Mouse (Mus musculus) spleen, adult 2 months (tissue): ENCODE results near the gene Crim1. TPM values are rescaled to one million over a fixed set of nuclear protein-coding genes. Genes with fewer than 3 reads are reported as not detected.
A peak's percentile ranks its signal among the peaks of the same experiment; 100 is the strongest.

ENCODE experiments used
- DNase-seq, 2 experiments: peaks; one replicate each; pipeline versions ENCODE4 v3.0.0 to v3.0.0-alpha.2; 2012 to 2021; ENCODE audit warnings: low spot score in 2 of 2, low read depth in 1 of 2
- H3K27ac ChIP-seq: fragments of 200-500 bp; 2 replicates; pipeline ENCODE4 v1.5.1; 2012; ENCODE audit warnings: low read length, inconsistent platforms; ENCODE audit not compliant: insufficient read depth
- H3K27me3 ChIP-seq: fragments of 200-500 bp; 2 replicates; pipeline ENCODE4 v1.6.1; 2012; ENCODE audit warnings: mild to moderate bottlenecking, moderate library complexity, low read length, inconsistent platforms; ENCODE audit not compliant: control insufficient read depth, insufficient read depth
- H3K36me3 ChIP-seq: fragments of 200-500 bp; 2 replicates; pipeline ENCODE4 v1.6.1; 2012; ENCODE audit warnings: mild to moderate bottlenecking, low read length, inconsistent platforms; ENCODE audit not compliant: control insufficient read depth, insufficient read depth
- H3K4me1 ChIP-seq: fragments of 200-500 bp; 2 replicates; pipeline ENCODE4 v1.6.1; 2011; ENCODE audit warnings: inconsistent platforms; ENCODE audit not compliant: control insufficient read depth, insufficient read depth, insufficient read length
- H3K4me3 ChIP-seq: fragments of 200-500 bp; 2 replicates; pipeline ENCODE4 v1.5.1; 2011; ENCODE audit warnings: mild to moderate bottlenecking, inconsistent platforms; ENCODE audit not compliant: insufficient read depth, insufficient read length; ENCODE audit errors: extremely low read depth
- CTCF ChIP-seq: fragments of 200-500 bp; IDR thresholded peaks from 2 replicates; pipeline ENCODE4 v1.5.1; 2011; ENCODE audit warnings: mild to moderate bottlenecking, inconsistent platforms; ENCODE audit not compliant: insufficient read depth, insufficient read length, insufficient replicate concordance; ENCODE audit errors: extremely low read depth
- POLR2A ChIP-seq: fragments of 200-500 bp; IDR thresholded peaks from 2 replicates; pipeline ENCODE4 v1.6.1; 2011; ENCODE audit warnings: low read depth, low read length, inconsistent platforms
- WGBS: fragments of 180-500 bp; shearing (Covaris S2); methylation state at CpG from one replicate; pipeline ENCODE4 v1.1.7; 2018; 5-methylcytosine and 5-hydroxymethylcytosine counted together
- polyA plus RNA-seq: library from polyadenylated mRNA; depleted of rRNA; stranded (reverse); fragments of >200 nt; gene quantifications from 2 replicates; pipeline ENCODE4 v1.2.3, GENCODE M21; 2012

Crim1 gene
- polyA plus RNA-seq, 1 experiment = 20.5 TPM

GRCm38 (mm10) chr17:78355611-78356010 lies 155.6 kb downstream of the Crim1 start:
- no peak for TF ChIP-seq CTCF
- TF ChIP-seq POLR2A = no peak
- WGBS = 88% methylated on average over 8 of the region's 8 CpGs
- Histone ChIP-seq H3K27ac (no peak overlapping the region), H3K4me3 (no peak overlapping the region), H3K27me3 (no peaks in the 10 kb centered on the region), H3K4me1 (peaks cover 9% of the 10 kb centered on the region; the same call in 1 of the 2 replicates), H3K36me3 (no peaks in the 10 kb centered on the region; the same call in 1 of the 2 replicates)
- DNase-seq = no peak

- Histone ChIP-seq H3K4me1 (peaks cover 8% of the 10 kb centered on the region), H3K27me3 (no peaks in the 10 kb centered on the region), H3K27ac (no peak overlapping the region), H3K36me3 (no peaks in the 10 kb centered on the region; the same call in 1 of the 2 replicates), H3K4me3 (no peak overlapping the region)
- WGBS = 90% methylated on average over 4 of the region's 4 CpGs
- no peak for TF ChIP-seq POLR2A
- no peak for TF ChIP-seq CTCF
- no peak for DNase-seq
Measured at GRCm38 (mm10) chr17:78357753-78358152, 157.7 kb downstream of the Crim1 start.

DNA sequence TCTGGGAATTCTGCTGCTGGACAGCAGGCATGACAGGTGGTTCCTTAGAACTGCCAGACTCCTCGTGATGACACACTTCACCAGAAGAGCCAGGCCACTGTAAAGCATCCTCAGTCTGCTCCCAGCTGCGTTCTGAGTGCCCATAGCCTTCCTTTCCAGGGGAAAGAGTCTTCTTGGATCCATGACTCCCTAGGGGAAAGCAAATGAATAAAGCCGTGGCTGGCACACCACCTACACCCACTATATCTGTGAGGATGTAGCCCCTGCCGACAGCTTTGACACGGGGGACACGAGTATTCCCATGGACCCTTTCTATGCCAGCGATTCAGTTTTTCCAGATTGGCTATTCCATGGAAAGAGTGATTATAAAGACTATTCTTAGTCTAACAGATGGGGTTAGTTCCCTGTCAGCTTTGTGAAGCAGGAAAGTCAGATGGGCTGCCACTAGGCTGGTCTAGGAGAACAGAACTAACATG lies 158.2 kb downstream of the Crim1 start:
- Histone ChIP-seq H3K27me3 (no peaks in the 10 kb centered on the region), H3K36me3 (no peaks in the 10 kb centered on the region; the same call in 1 of the 2 replicates), H3K27ac (no peak overlapping the region), H3K4me1 (peaks cover 10% of the 10 kb centered on the region), H3K4me3 (no peak overlapping the region)
- no peak for TF ChIP-seq POLR2A
- no peak for TF ChIP-seq CTCF
- DNase-seq = no peak
- 94% methylated on average over 7 of the region's 7 CpGs for WGBS

GRCm38 (mm10) chr17:78361939-78362728 lies 162.1 kb downstream of the Crim1 start:
- H3K36me3 ChIP-seq = no peaks in the 10 kb centered on the region
- peak; percentile 72 to 79 for DNase-seq
- no peaks in the 10 kb centered on the region for H3K27me3 ChIP-seq
- TF ChIP-seq CTCF (no peak), POLR2A (peak; percentile 21; the same call in 1 of the 2 replicates)
- H3K27ac ChIP-seq = peak overlapping the region; percentile 82
- H3K4me3 ChIP-seq = peak overlapping the region; percentile 49
- 4% methylated on average over 13 of the region's 13 CpGs for WGBS
- peaks cover 14% of the 10 kb centered on the region for H3K4me1 ChIP-seq

- TF ChIP-seq CTCF (no peak), POLR2A (no peak)
- peaks cover 14% of the 10 kb centered on the region for H3K4me1 ChIP-seq
- H3K27me3 ChIP-seq = no peaks in the 10 kb centered on the region
- WGBS = 79% methylated on average over 23 of the region's 23 CpGs
- H3K27ac ChIP-seq = no peak overlapping the region
- no peak overlapping the region for H3K4me3 ChIP-seq
- H3K36me3 ChIP-seq = no peaks in the 10 kb centered on the region
- no peak for DNase-seq
Measured at GRCm38 (mm10) chr17:78364555-78365302, 164.7 kb downstream of the Crim1 start.

GRCm38 (mm10) chr17:78366070-78366469 lies 166.0 kb downstream of the Crim1 start:
- no peak for TF ChIP-seq POLR2A
- WGBS = 44% methylated on average over 7 of the region's 7 CpGs
- peaks cover 14% of the 10 kb centered on the region for H3K4me1 ChIP-seq
- no peaks in the 10 kb centered on the region for H3K27me3 ChIP-seq
- H3K4me3 ChIP-seq = no peak overlapping the region
- no peaks in the 10 kb centered on the region for H3K36me3 ChIP-seq
- no peak overlapping the region for H3K27ac ChIP-seq
- no peak for DNase-seq
